Mouse (Mus musculus) lung, embryonic 15.5 days (tissue): ENCODE measurements at regions not wholly inside any gene's neighbourhood (a gene's known extent, or its start where the extent isn't known, plus 50 kb on each side); places are given as distances from the start of the nearest gene placed in this dataset.
A peak's percentile ranks its signal among the peaks of the same experiment; 100 is the strongest.

Experiments used
- ATAC-seq: fragments of 200-750 bp; cut with Nextera tagmentation; 2 replicates; pipeline ENCODE4 v1.8.0; 2017; ENCODE audit warnings: moderate number of reproducible peaks, borderline replicate concordance; ENCODE audit not compliant: low FRiP score, low TSS enrichment; ENCODE audit errors: extremely low read depth
- H3K27ac ChIP-seq: fragments of 300-500 bp; sonication (generic); 2 replicates; pipeline ENCODE4 v1.5.1; 2015; ENCODE audit warnings: moderate library complexity, mild to moderate bottlenecking, inconsistent platforms
- H3K27me3 ChIP-seq: fragments of 300-500 bp; sonication (generic); 2 replicates; pipeline ENCODE4 v1.6.1; 2015; ENCODE audit warnings: inconsistent platforms
- H3K36me3 ChIP-seq: fragments of 300-500 bp; sonication (generic); 2 replicates; pipeline ENCODE4 v1.6.1; 2015; ENCODE audit warnings: inconsistent platforms
- H3K4me1 ChIP-seq: fragments of 300-500 bp; sonication (generic); 2 replicates; pipeline ENCODE4 v1.6.1; 2015; ENCODE audit warnings: inconsistent platforms
- H3K4me2 ChIP-seq: fragments of 300-500 bp; sonication (generic); 2 replicates; pipeline ENCODE4 v1.6.1; 2015; ENCODE audit warnings: inconsistent platforms, mild to moderate bottlenecking, moderate library complexity
- H3K4me3 ChIP-seq: fragments of 300-500 bp; sonication (generic); 2 replicates; pipeline ENCODE4 v1.5.1; 2015; ENCODE audit warnings: mild to moderate bottlenecking, inconsistent platforms
- H3K9ac ChIP-seq: fragments of 300-500 bp; sonication (generic); 2 replicates; pipeline ENCODE4 v1.6.1; 2015; ENCODE audit warnings: inconsistent platforms
- H3K9me3 ChIP-seq: fragments of 300-500 bp; sonication (generic); 2 replicates; pipeline ENCODE4 v1.6.1; 2016; ENCODE audit warnings: inconsistent platforms
- WGBS: fragments of 180-500 bp; shearing (Covaris S2); methylation state at CpG from one replicate; pipeline ENCODE4 v1.1.7; 2015; 5-methylcytosine and 5-hydroxymethylcytosine counted together

DNA sequence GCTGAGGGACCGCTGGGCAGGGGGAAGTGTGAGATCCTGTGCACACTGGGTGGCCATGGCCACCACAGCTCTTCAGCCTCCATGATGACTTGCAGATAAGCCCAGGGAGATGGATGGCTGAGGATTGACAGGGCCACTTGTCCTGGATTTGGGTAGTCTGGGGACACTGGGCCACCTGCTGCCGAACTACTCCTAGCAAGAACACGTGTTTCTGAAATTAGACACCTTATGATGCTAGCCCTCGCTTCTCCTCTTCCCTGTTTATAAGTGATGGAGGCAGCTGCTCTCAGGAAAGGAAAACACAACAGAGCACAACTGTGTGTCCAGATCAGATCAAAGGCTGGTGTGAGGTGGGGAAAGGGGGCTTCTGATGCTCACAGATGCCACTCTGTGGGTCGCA is 64.9 kb upstream of the Tpm1 start:
- no peak for ATAC-seq
- Histone ChIP-seq H3K4me1 (peaks cover 16% of the 10 kb centered on the region; the same call in 1 of the 2 replicates), H3K27ac (no peak overlapping the region), H3K9me3 (no peaks in the 10 kb centered on the region), H3K4me2 (no peak overlapping the region), H3K27me3 (no peaks in the 10 kb centered on the region), H3K4me3 (no peak overlapping the region), H3K36me3 (no peaks in the 10 kb centered on the region), H3K9ac (no peak overlapping the region)
- 55% methylated on average over 5 of the region's 5 CpGs for WGBS

DNA sequence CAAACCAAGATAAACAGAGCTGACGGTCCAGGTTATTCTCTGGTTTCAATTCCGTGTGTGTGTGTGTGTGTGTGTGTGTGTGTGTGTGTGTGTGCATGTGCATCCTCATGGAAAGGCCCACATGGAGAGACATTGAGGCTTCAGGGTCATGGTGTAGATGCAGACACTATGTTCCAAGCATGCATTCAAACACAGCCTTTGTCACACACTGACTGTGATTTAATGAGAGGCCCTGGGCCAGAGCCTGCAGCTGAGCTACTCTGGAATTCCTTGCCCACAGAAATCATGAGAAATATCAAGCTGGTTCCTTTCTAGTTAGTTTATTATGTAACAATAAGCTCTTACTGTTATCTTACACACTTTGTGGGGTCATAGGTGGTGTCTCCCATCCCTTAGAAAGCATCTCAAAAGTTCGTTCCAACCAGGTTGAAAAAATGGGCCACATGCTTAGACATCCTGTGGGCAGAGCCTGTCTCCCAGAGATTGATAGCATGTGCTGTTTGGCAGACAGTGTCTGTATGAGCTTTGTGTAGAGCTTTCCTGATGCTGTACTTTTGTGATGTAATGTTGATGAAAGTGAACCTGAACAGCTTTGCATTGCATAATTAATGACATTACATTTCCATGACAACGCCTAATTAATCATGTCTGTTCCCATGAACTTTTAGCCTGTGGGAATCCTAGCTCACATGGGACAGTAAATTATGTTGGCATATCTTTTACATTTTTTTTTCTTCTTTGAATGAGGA is 62.8 kb upstream of the Tpm1 start:
- no peak overlapping the region for H3K27ac ChIP-seq
- no peak overlapping the region for H3K4me2 ChIP-seq
- no peaks in the 10 kb centered on the region for H3K27me3 ChIP-seq
- peaks cover 15% of the 10 kb centered on the region; the same call in 1 of the 2 replicates for H3K4me1 ChIP-seq
- no peak for ATAC-seq
- no peak overlapping the region for H3K4me3 ChIP-seq
- no peaks in the 10 kb centered on the region for H3K9me3 ChIP-seq
- H3K9ac ChIP-seq = no peak overlapping the region
- H3K36me3 ChIP-seq = no peaks in the 10 kb centered on the region
- 56% methylated on average over 4 of the region's 4 CpGs for WGBS

DNA sequence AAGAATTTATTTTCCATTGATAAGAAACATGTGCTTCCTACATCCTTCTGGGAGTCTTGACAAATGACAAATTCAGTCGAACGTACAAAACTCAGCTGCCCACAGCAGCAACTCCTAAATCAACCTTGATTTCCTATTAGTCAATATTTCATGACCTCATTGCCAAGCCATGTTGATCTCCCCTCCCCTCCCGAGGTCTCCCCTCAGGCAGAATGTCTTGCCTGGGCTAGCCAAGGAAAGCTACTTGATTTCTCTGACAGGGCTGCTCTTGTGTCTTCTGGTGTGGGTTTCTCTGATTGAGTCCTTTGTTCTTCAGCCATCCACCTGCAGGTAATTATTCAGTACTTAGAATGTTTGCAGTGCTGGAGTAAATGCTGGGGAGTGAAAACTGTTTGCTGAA is 58.7 kb upstream of the Tpm1 start:
- Histone ChIP-seq H3K9me3 (no peaks in the 10 kb centered on the region), H3K4me2 (no peak overlapping the region), H3K27ac (peak overlapping the region; percentile 38), H3K4me1 (peaks cover 19% of the 10 kb centered on the region), H3K36me3 (no peaks in the 10 kb centered on the region), H3K4me3 (no peak overlapping the region), H3K27me3 (no peaks in the 10 kb centered on the region), H3K9ac (no peak overlapping the region)
- 4% methylated on average over 3 of the region's 3 CpGs for WGBS
- no peak for ATAC-seq

DNA sequence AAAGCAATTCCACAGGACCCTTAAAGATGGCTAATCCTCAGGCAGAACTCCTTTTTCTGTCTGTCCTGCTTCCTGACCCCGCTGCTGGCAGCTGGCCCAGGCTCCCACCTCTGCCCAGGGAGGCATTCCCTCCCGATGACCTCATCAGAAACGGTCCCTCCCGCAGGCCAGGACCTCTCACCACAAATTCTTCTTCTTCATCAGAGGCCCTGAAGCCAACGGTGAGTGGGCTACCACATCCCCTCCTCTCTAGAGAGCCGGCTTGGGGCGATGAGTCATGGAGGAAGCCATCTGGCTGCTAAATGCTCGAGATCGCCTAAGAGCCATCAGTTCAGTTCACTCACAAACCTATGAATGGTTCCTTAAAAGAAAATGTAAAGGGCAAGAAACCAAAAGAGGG is 56.7 kb upstream of the Tpm1 start:
- no peak overlapping the region for H3K4me3 ChIP-seq
- peaks cover 25% of the 10 kb centered on the region for H3K4me1 ChIP-seq
- H3K36me3 ChIP-seq = no peaks in the 10 kb centered on the region
- WGBS = 11% methylated on average over 9 of the region's 9 CpGs
- no peak overlapping the region for H3K4me2 ChIP-seq
- peak; percentile 63; the same call in 1 of the 2 replicates for ATAC-seq
- no peaks in the 10 kb centered on the region for H3K27me3 ChIP-seq
- peak overlapping the region; percentile 59 for H3K27ac ChIP-seq
- H3K9ac ChIP-seq = no peak overlapping the region
- H3K9me3 ChIP-seq = no peaks in the 10 kb centered on the region

DNA sequence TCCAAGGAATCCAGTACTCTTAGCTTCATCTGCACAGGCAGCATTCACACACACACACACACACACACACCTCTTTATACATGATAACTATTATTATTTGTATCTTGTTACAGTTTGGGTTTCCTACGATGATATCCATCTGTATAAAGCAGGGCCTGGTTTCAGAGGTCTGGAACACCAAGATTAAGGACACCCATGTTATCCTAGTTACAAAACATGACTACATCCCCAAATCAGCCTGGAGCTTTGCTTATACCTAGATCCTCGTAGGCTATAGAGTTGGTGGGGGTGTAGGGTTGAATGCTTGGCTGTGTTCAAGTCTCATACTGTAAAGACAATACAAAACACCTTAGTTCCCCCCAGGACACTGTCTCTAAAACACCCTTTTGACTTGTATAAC is 56.0 kb upstream of the Tpm1 start:
- Histone ChIP-seq H3K4me2 (no peak overlapping the region), H3K4me3 (no peak overlapping the region), H3K4me1 (peaks cover 25% of the 10 kb centered on the region), H3K27me3 (no peaks in the 10 kb centered on the region), H3K9me3 (no peaks in the 10 kb centered on the region), H3K27ac (peak overlapping the region; percentile 59), H3K9ac (no peak overlapping the region), H3K36me3 (no peaks in the 10 kb centered on the region)
- 78% methylated on average over 2 of the region's 2 CpGs for WGBS
- ATAC-seq = no peak

DNA sequence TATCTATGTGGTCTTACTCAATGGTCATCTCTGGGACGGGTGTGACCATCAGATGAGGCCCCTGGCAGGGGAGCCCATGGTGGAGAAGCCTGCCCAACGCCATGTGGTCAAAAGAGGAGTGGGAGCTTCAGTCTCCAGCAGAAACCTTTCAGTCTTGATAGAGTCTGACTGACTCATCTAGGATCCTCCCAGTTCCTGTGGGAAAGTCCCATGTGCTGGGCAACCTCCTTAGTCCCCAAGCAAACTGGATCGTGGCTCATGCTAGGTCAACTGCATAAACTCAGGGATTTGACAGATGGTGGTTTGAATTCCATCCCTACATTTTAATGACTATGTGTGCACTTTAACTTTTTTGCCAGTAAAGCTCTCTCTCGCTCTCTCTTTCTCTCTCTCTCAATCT is 55.4 kb upstream of the Tpm1 start:
- Histone ChIP-seq H3K27ac (no peak overlapping the region), H3K4me3 (no peak overlapping the region), H3K27me3 (no peaks in the 10 kb centered on the region), H3K36me3 (no peaks in the 10 kb centered on the region), H3K9me3 (no peaks in the 10 kb centered on the region), H3K4me2 (no peak overlapping the region), H3K4me1 (peaks cover 25% of the 10 kb centered on the region), H3K9ac (no peak overlapping the region)
- WGBS = 65% methylated on average over 4 of the region's 4 CpGs
- no peak; the same call in 1 of the 2 replicates for ATAC-seq

DNA sequence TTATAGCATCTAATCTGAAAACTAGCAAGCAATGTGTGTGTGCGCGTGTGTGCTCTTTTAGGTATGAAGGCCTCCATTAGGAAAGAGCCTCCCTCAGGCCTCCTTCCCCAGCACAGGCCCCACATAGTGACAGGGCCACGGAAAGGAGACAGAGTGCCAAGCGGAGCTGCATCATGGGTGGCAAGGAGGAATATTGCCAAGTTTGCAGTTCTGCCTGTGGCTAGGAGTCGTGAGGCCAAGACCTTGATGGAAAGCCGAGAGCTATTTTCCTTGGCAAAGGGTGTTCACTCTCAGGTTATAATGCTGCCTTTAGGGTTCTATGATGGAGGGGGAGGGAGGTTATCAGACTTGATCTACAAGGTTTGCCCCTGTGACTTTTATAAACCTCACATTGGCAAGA is 53.4 kb upstream of the Tpm1 start:
- no peak overlapping the region for H3K4me2 ChIP-seq
- WGBS = 43% methylated on average over 6 of the region's 6 CpGs
- H3K27me3 ChIP-seq = no peaks in the 10 kb centered on the region
- no peak overlapping the region for H3K4me3 ChIP-seq
- peaks cover 32% of the 10 kb centered on the region for H3K4me1 ChIP-seq
- H3K36me3 ChIP-seq = no peaks in the 10 kb centered on the region
- H3K9ac ChIP-seq = no peak overlapping the region
- H3K9me3 ChIP-seq = no peaks in the 10 kb centered on the region
- no peak for ATAC-seq
- no peak overlapping the region for H3K27ac ChIP-seq

DNA sequence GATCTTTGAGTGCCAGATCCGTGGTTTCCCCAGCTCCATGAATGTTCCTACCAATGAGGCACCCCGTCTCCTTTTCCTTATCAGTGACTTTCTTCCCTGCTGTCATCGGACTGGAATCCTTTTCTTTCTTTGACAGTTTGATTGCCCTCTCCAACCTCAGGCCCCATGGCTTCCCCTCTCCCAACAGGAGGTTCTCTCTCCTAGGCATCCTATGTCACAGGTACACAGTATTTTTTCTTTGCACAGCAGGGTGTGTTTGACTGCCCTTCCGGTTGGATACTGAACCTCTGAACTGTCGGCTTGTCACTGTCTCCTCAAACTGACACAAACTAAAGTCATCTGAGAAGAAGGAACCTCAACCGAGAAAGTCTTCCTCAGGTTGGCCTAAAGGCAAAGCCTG is 50.3 kb upstream of the Tpm1 start:
- Histone ChIP-seq H3K9ac (no peak overlapping the region), H3K27me3 (no peaks in the 10 kb centered on the region), H3K36me3 (no peaks in the 10 kb centered on the region), H3K9me3 (no peaks in the 10 kb centered on the region), H3K27ac (no peak overlapping the region), H3K4me1 (peaks cover 13% of the 10 kb centered on the region), H3K4me3 (no peak overlapping the region), H3K4me2 (no peak overlapping the region)
- 36% methylated on average over 6 of the region's 6 CpGs for WGBS
- ATAC-seq = no peak
